In genomic region chr9:47894096-47894495, GRCm38 (mm10) we compare ENCODE assay signal across 11 mouse cellular contexts.
DNase-seq lines count a peak whose midpoint lies in the region; ATAC-seq and TF ChIP-seq lines count a peak whose summit lies in the region.
"Had no signal": no experiment of that assay in that cellular context is flagged by ENCODE, and none has a peak within 500 bp of the region (broad histone marks: within the 10 kb centered on the region; RNA-seq: fewer than 3 reads in every experiment).

No protein-coding gene starts in this region.

- ATAC-seq in neural tube, embryonic 12.5 days (ENCODE audit: low FRiP score, low read depth), result 0 out of 2 replicates have a peak, but pooled peaks have one; percentile 29

- WGBS in neural tube, embryonic 12.5 days, result 20% methylated on average over 5 of the region's 5 CpGs

- H3K27me3 ChIP-seq in neural tube, embryonic 12.5 days (replicated peaks), result peaks cover 19% of the 10 kb centered on the region

- TF ChIP-seq POLR2A in brain, embryonic 14.5 days (IDR thresholded peaks at IDR 0.05; ENCODE audit: borderline replicate concordance, extremely low read depth, insufficient read depth, insufficient read length, poor library complexity, severe bottlenecking), result no peak

- intact Hi-C loops in heart, postnatal 36 days (cut with DNase I), result no loop called here

- H3K9ac ChIP-seq in neural tube, embryonic 12.5 days, result no peak overlapping the region

- no peaks in the 10 kb centered on the region for H3K36me3 ChIP-seq in neural tube, embryonic 12.5 days

- DNase-seq in kidney, postnatal 14 days, result peak; percentile 7
- no peak for DNase-seq in kidney, adult 11 months
- DNase-seq in brain, embryonic 14.5 days (ENCODE audit: low read depth), result peak; percentile 62
- DNase-seq in embryo, embryonic 9.5 days (ENCODE audit: extremely low spot score), result peak; percentile 46
- no peak for DNase-seq in heart, postnatal 36 days
- DNase-seq in heart, adult 9 months (ENCODE audit: low spot score in 2 of 2), result no peak
- DNase-seq: adrenal gland, postnatal 10 days; cerebellum, adult 9-10 months; heart, postnatal 4 days; left cerebral cortex, postnatal 4 days had no signal

- peaks cover 20% of the 10 kb centered on the region for H3K4me1 ChIP-seq in neural tube, embryonic 12.5 days

- H3K4me3 ChIP-seq in neural tube, embryonic 12.5 days, result no peak overlapping the region

- no peaks in the 10 kb centered on the region for H3K9me3 ChIP-seq in neural tube, embryonic 12.5 days

- H3K4me2 ChIP-seq in neural tube, embryonic 12.5 days (replicated peaks), result no peak overlapping the region

- no peak for TF ChIP-seq CTCF in brain, embryonic 14.5 days (IDR thresholded peaks at IDR 0.05; ENCODE audit: borderline replicate concordance, extremely low read depth, insufficient read depth, insufficient read length)

- no peak overlapping the region for H3K27ac ChIP-seq in neural tube, embryonic 12.5 days

Comparison
In these comparisons a context has a peak if more than half of its experiments do, and no peak if none do; other contexts are left out.
1. DNase-seq: peak in kidney, postnatal 14 days (single experiment), brain, embryonic 14.5 days (single experiment) and embryo, embryonic 9.5 days (single experiment); none in kidney, adult 11 months (single experiment), heart, postnatal 36 days (0 of 2) and heart, adult 9 months (0 of 2).